Mouse (Mus musculus): ENCODE results near the gene Tomm34.

The Tomm34 gene

DNA sequence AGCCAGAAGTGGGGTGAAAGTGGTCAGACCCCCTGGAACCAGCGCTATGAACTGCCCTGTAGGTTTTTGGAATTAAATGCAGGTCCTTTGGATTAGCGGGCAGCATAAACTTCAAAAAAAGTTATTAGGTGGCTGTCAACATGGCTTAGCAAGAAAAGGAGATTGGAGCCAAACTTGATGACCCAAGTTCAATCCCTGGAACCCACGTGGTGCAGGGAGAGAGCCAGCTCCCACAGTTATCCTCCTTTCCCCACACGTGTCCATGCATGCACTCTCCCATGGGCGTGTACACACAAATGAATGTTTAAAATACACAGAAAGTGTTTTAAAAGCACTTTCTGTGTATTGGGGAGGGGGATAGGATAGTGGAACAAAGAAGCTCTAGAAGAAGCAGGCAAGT is 60.5 kb downstream of the Tomm34 start:
- DNase-seq (ENCODE audit: low spot score) = no peak

DNA sequence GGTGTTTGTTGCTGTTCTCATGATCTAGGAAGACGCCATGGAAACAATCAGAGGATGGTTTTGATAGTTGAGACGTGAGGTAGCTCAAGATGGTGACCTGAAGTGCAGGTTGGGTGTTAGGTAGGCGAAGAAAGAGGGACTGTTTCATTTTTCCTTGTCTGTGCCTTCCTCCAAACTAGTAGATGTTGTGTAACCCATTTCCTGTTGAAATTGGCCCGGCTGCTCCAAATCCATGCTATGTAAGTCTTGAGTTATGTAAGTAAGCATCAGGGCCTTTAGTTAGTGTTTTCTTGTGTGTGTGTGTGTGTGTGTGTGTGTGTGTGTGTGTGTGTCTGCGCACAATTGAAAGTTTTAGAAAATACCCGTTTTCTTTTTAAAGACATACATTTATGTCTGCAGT is 61.7 kb downstream of the Tomm34 start:
- DNase-seq (ENCODE audit: low spot score) = no peak

DNA sequence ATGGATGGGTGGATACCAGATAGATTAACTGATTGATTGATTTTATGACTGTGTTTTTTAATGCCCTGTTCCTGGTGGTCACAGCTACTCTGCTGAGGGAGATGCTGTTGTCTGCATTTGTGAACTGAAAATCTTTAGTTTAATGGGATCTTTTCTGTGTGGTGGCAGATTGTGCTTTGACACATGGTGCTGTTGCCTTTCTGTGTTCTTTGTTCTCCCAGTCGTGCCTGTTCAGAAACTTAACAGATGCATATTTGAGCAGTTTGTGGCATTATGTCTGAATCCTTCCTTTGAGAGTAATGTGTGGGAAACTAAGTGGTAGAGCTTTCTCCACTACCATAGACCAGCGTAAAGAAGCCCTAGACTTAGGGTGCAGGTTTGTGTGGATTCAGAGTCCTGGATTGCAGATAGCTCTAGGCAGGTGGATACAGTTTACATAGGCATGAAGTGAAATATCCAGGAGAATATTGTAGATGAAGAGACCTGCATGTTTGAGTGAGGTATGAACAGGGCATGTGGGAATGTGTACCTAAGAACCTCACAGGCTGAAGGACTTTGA is 62.9 kb downstream of the Tomm34 start:
- DNase-seq (ENCODE audit: low spot score) = no peak

GRCm38 (mm10) chr2:164007547-164007946 is 63.4 kb downstream of the Tomm34 start:
- no peak for DNase-seq (ENCODE audit: low spot score)

DNA sequence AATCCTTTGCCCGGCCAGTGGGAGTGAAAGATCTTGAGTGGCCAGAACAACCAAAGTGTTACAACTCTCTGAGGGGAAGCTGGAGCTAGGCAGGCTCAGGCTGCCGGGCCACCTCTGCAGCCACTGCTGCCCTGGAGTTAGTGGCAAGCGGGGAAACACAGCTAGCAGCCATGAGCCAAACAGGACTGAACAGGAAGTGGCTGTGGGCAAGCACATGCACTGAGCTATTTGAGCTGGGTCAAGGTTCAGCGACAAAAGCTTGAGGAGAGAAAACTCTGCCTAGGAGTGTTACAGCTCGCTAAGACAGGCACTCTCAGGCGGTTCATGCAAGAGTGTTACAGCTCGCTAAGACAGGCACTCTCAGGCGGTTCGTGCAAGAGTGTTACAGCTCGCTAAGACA is 64.0 kb downstream of the Tomm34 start:
- DNase-seq (ENCODE audit: low spot score) = no peak

DNA sequence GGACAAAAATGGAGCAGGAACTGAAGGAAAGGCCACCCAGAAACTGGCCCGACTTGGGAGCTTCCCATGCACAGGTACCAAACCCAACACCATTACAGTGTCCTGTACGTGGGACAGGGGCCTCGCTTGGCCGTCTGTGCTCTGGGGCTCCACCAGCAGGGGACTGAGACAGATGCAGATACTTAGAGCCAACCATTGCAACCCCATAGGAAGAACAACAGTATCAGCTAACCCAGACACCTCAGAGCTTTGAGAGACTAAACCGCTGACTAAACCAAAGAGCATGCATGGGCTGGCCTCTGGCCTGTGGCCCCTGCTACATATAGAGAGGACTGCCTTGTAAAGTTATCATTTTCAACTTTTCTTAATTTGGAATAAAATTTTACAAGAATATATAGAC is 66.5 kb downstream of the Tomm34 start:
- DNase-seq (ENCODE audit: low spot score) = no peak

Data from c-Kit-positive CD71-positive TER-119-positive erythroid progenitor cells, embryonic 14.5 days (primary cell).